Mouse (Mus musculus): ENCODE data around the gene Trappc6a.

Trappc6a gene

GRCm38 (mm10) chr7:19508150-19508923, at the start of gene Trappc6a, which contains the start of gene Bloc1s3:
Trappc6a (plus strand) TSS chr7:19508395.
Bloc1s3 (minus strand) TSS chr7:19508367.
- under 1% methylated on average over 56 of the region's 56 CpGs for WGBS

DNA sequence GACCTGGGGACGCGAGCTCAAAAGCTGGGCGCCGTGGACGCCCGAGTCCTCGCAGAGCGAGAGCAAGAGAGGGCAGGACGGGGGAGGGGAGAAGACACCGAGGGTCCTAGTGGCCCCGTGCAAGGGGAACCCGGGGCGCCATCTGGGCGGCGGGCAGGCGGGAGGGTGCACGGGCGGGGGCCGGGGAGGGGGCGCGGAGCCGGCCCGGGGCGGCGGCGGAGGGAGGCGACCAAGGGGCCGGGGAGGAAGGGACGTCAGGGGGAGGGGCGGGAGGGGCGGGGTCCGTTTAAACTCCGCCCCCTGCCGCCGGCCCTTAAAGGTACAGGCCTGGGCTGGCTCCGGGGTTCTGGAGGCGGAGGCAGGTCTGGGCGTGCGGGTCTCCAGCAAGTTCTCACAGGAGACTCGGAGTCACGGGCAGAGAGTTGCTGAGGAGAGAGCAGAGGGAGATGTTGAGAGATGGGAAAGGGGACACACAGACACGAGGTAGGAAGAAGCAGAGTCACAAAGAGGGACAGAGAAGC, 49.5 kb upstream of the Trappc6a start, which contains the start of gene Mark4:
TSS of gene Mark4 (minus strand) at position 231 of the 521 bp plus-strand sequence.
- WGBS, result 3% methylated on average over 34 of the region's 42 CpGs

DNA sequence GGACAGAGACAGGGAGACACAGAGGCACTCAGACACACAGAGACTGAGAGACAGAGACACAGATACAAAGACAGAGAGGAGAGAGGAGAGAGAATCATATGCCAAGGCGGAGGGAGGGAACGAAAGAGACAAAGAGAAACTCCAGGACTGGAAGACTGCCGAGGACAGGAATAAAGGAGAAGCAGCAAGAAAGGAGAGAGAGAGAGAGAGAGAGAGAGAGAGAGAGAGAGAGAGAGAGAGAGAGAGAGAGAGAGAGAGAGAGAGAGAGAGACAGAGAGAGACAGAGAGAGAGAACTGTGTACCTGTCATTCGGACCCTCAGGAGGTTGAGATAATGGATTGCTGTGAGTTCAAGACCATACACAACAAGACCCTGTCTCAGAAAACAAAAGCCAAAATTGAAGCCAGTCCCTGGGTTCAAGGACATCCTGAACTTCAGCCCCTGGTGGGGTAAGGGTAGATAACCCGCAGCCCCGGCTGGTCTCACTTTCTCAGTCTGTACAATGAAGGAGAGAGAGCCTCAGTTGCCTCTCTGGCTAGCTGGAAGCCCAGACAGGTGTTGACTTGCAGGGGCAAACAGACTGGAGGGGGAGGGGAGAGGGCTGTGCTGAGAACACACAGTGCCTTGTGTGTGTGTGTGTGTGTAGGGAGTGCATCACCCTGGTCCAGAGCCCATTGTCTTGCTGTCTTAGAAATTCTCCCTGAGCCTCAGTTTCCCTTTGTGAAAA, 48.9 kb upstream of the Trappc6a start:
- 19% methylated on average over 6 of the region's 6 CpGs for WGBS

DNA sequence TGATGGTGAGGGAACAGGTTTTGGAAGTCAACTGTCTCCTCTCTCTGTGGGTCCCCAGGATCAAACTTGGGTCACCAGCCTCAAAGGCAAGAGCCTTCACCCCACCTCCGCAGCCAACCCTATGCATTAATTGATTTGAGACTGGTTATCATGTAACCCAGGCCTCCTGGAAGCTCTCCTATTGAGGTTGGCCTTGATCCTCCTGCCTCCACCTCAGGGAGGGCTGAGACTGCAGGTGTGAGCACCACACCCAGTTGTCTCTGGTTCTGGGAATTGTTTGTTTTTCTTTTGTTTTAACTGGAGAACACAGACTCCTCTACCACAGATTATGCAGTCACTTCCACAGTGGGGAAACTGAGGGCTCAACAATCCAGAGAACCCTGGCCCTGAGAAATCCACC, 47.7 kb upstream of the Trappc6a start:
- WGBS, result 96% methylated on average over 1 of the region's 1 CpGs

- 8% methylated on average over 6 of the region's 6 CpGs for WGBS
These were observed 46.7 kb upstream of the Trappc6a start for GRCm38 (mm10) chr7:19461488-19461887.

DNA sequence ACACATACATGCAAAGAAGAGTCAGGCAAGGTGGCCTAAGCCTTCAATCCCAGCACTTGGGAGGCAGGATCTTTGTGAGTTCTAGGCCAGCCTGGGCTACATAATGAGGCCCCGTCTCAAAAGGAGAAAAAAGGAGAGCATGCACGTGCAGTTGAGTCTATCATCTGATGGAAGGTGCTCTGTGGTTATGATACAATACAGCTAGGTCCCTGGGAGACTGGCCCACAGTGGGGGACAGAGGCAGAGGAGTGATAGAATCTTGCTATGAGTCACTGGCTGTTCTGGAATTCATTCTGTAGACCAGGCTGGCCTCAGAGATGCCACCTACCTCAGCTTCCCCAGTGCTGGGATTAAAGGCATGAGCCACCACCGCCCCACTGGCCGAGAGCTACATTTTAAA, 45.8 kb upstream of the Trappc6a start:
- WGBS, result 73% methylated on average over 4 of the region's 4 CpGs

- WGBS, result 60% methylated on average over 6 of the region's 6 CpGs
These were observed 45.3 kb upstream of the Trappc6a start, which contains the start of gene Exoc3l2 for GRCm38 (mm10) chr7:19462884-19463381. Exoc3l2 (plus strand) TSS chr7:19463331.

- 45% methylated on average over 22 of the region's 22 CpGs for WGBS
These were observed 43.6 kb upstream of the Trappc6a start for GRCm38 (mm10) chr7:19464367-19465307.

DNA sequence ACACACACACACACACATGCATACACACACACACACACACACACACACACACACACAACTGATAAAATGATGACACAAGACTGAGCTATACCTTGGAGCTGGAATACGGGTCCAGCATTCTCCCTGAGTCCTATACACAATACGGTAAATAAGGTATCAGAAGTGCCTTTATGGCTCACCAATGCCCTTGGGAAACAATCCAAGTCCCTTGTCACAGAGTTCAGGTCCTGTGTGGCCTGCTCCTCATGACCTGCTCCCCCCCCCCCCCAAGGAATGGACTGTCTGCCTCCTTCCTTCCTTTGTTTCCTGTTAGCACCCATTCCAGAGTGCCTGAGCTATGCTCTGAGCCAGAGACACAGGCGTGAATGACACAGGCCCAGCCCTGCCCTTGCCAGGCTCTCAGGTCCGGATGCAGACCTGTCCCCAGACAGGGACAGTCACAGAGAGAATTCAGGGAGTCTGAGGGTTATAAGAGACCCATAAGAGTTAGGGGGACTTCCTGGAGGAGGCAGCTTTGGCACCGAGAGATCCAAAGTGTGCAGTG, 41.5 kb upstream of the Trappc6a start:
- WGBS, result 75% methylated on average over 5 of the region's 5 CpGs

- WGBS, result 43% methylated on average over 6 of the region's 6 CpGs
These were observed 40.6 kb upstream of the Trappc6a start for GRCm38 (mm10) chr7:19467638-19468037.

DNA sequence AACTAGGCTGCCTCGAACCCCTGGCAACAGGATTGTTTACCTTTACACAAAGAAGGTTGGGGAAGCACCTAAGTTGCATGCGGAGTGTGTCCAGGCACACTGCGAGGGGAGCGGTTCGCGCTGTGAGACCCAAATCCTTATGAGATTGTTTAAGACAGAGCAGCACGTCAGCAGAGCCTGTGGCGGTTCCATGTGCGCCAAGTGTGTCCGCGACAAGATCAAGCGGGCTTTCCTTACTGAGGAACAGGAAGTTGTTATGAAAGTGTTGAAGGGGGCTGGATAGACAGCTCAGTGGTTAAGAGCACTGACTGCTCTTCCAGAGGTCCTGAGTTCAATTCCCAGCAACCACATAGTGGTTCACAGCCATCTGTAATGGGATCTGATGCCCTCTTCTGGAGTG, 39.9 kb upstream of the Trappc6a start:
- WGBS, result 63% methylated on average over 12 of the region's 12 CpGs

DNA sequence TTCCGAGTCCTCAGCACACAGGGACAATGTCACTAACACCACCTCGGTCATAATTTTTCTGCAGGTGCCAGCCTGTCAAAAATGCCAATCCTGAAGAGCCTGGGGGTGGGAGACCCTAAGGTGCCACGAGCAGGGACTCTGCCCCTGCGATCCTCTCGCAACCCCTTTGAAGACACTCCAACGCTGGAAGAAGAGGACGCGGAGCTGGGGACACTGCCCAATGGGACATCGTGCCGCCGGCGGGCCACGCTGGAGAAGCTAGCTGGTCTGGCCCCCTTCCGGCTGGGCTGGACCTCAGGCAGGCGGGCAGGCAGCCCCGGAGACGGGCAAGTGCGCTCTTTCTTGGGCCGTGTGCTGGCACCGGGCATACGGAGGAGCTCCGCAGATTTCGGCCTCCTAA, 38.8 kb upstream of the Trappc6a start:
- WGBS, result 24% methylated on average over 23 of the region's 23 CpGs

GRCm38 (mm10) chr7:19470308-19470707, 37.9 kb upstream of the Trappc6a start:
- 33% methylated on average over 14 of the region's 14 CpGs for WGBS

- WGBS, result 34% methylated on average over 4 of the region's 4 CpGs
These were observed 35.8 kb upstream of the Trappc6a start for GRCm38 (mm10) chr7:19472403-19472802.

- WGBS, result under 1% methylated on average over 88 of the region's 89 CpGs
These were observed 34.2 kb upstream of the Trappc6a start for GRCm38 (mm10) chr7:19473875-19474443.

- 78% methylated on average over 2 of the region's 2 CpGs for WGBS
These were observed 31.1 kb upstream of the Trappc6a start for GRCm38 (mm10) chr7:19477084-19477483.

DNA sequence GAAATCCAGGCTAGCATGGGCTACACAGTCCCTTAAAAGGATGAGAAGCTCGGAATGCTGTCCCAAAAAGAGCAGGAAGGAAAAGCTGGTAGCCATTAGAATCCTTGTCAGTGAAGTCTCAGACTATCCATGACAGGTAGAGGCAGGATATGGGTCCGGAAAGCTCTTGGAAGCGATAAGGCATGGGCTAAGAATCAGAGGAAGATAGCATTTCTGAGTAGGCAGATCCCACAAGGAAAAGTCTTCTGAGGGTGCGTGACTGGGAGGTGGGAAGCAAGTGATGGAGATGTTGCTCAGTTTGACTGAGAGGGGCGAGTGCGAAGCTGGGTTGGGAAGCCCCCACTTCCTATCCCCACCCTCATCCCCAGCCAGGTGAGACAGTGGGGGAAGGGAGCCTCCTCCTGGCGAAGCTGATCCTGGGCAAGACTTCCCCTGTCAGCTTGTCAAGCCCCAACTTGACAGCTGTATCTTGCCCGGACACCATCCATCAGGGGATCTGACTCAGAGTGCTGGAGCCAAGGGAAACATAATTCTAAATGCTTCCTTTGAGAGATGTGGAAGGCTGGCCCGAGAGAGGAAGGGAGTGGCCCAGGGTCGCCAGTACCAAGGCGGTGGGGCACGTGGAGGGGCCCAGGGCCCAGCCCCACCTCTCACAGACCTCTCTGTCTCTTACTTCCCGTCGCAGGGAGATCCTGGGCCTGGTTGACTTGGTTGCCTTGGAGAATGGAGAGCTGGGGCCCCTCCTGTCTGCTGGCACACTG, 30.4 kb upstream of the Trappc6a start:
- WGBS, result 48% methylated on average over 14 of the region's 14 CpGs

- 83% methylated on average over 8 of the region's 8 CpGs for whole genome bisulfite sequencing
These were observed 24.9 kb upstream of the Trappc6a start for GRCm38 (mm10) chr7:19483281-19483680.

GRCm38 (mm10) chr7:19485488-19485887, 22.7 kb upstream of the Trappc6a start:
- 93% methylated on average over 1 of the region's 1 CpGs for WGBS

- WGBS, result 90% methylated on average over 7 of the region's 7 CpGs
These were observed 21.6 kb upstream of the Trappc6a start for GRCm38 (mm10) chr7:19486549-19486948.
